Mouse (Mus musculus): Measurements from ENCODE around the gene Syt12.

DNA sequence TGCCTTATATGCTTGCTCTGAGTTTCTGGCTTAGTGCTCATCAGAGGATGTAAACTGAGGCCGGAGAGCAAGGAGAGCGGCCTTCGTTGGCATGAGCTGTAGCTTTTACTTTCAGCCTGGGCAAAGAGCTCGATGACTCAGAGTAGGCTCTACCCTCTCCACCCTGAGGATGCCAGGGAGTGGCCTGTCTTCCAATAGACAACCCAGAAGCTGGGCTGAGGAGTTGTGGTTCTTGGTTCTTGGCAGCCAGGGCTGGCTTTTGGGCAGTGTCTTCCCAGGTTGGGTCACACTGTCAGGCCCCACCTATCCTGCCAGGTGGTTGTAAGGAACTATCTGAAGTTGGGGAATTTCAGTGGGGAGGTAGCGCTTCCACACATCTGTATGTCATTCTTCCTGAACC lies 57.5 kb downstream of the Syt12 start:
- TF ChIP-seq EP300 (IDR thresholded peaks at IDR 0.05; ENCODE audit: low read depth), result no peak
- TF ChIP-seq CTCF (IDR thresholded peaks at IDR 0.05; ENCODE audit: low read depth), result no peak

All from liver, postnatal 0 days (tissue).